ENCODE assay signal across 8 mouse cellular contexts in genomic region chrX:49306659-49307058, GRCm38 (mm10). TPM values are rescaled to one million over a fixed set of nuclear protein-coding genes. Genes with fewer than 3 reads are reported as not detected.
DNase-seq lines count a peak whose midpoint lies in the region; ATAC-seq lines count a peak whose summit lies in the region.

No protein-coding gene starts in this region.

- no peak overlapping the region for H3K4me2 ChIP-seq in heart, embryonic 11.5 days

- no peaks in the 10 kb centered on the region for H3K36me3 ChIP-seq in heart, embryonic 11.5 days (ENCODE audit: control insufficient read depth, insufficient read depth, low read length)
- no peaks in the 10 kb centered on the region for H3K36me3 ChIP-seq in embryonic facial prominence, embryonic 10.5 days (replicated peaks)

- ATAC-seq in heart, embryonic 11.5 days (replicated peaks; ENCODE audit: insufficient number of reproducible peaks, low FRiP score, low TSS enrichment), result no peak
- ATAC-seq in CD4-positive, CD25-positive, alpha-beta regulatory T cell, adult 4 months, result peak; percentile 54

- WGBS in heart, embryonic 11.5 days (ENCODE audit: insufficient replicate concordance), result 13% methylated on average over 5 of the region's 5 CpGs
- WGBS in embryonic facial prominence, embryonic 10.5 days, result 17% methylated on average over 5 of the region's 5 CpGs

- no peaks in the 10 kb centered on the region for H3K9me3 ChIP-seq in heart, embryonic 11.5 days (replicated peaks; ENCODE audit: control insufficient read depth, low read length)
- H3K9me3 ChIP-seq in embryonic facial prominence, embryonic 10.5 days, result no peaks in the 10 kb centered on the region

- H3K27ac ChIP-seq in heart, embryonic 11.5 days (ENCODE audit: low read depth, low read length), result no peak overlapping the region
- no peak overlapping the region for H3K27ac ChIP-seq in embryonic facial prominence, embryonic 10.5 days (replicated peaks)

- DNase-seq in heart, postnatal 4 days, result peak; percentile 4
- peak; percentile 59 for DNase-seq in 3T3-L1 (ENCODE audit: low read depth, low spot score)
- peak; percentile 12 for DNase-seq in embryonic facial prominence, embryonic 10.5 days (ENCODE audit: low spot score)
- DNase-seq in thymus, postnatal 0 days (ENCODE audit: low spot score), result peak; percentile 41
- no peak for DNase-seq in urinary bladder, postnatal 36 days (ENCODE audit: low spot score in 2 of 2)
- no peak for DNase-seq in layer of hippocampus, adult 9-11 months

- no peaks in the 10 kb centered on the region for H3K4me1 ChIP-seq in heart, embryonic 11.5 days (ENCODE audit: control insufficient read depth, insufficient read depth, low read length)
- H3K4me1 ChIP-seq in embryonic facial prominence, embryonic 10.5 days, result no peaks in the 10 kb centered on the region

- no peak overlapping the region for H3K9ac ChIP-seq in heart, embryonic 11.5 days (ENCODE audit: low read depth, low read length)

- no peak overlapping the region for H3K4me3 ChIP-seq in heart, embryonic 11.5 days (ENCODE audit: low read depth, low read length)
- H3K4me3 ChIP-seq in embryonic facial prominence, embryonic 10.5 days, result no peak overlapping the region

- H3K27me3 ChIP-seq in heart, embryonic 11.5 days (ENCODE audit: control insufficient read depth, insufficient read depth, low read length), result no peaks in the 10 kb centered on the region
- H3K27me3 ChIP-seq in embryonic facial prominence, embryonic 10.5 days (replicated peaks; ENCODE audit: low read depth, poor library complexity, severe bottlenecking), result no peaks in the 10 kb centered on the region

RNA-seq across cellular contexts. Expression of gene Enox2, which starts 18.6 kb away (rescaled TPM):
- 10 to 100 TPM in 1 of 2 experiments, 1 to 10 TPM in 1; 9.4 to 10.1 TPM for total RNA-seq in heart, postnatal 4 days (2021)
- polyA plus RNA-seq in heart, embryonic 11.5 days (2014; fragmentation: Nextera tagmentation; extraction: Ambion mirVana), result 6.6 and 7.4 TPM in 2 replicates
- polyA plus RNA-seq in CD4-positive, CD25-positive, alpha-beta regulatory T cell, adult 4 months (2017; shearing (Covaris generic)), result 10 to 100 TPM; 10.3 to 14.2 TPM
- polyA plus RNA-seq in embryonic facial prominence, embryonic 10.5 days (2016; fragmentation: Nextera tagmentation; extraction: Ambion mirVana), result 6.3 and 7.1 TPM in 2 replicates
- polyA plus RNA-seq in thymus, postnatal 0 days (2015; fragmentation: Nextera tagmentation; extraction: Ambion mirVana), result 10.4 and 12.7 TPM in 2 replicates

Comparison
In these comparisons a context has a peak if more than half of its experiments do, and no peak if none do; other contexts are left out.
1. DNase-seq: peak in heart, postnatal 4 days (single experiment), 3T3-L1 (single experiment), embryonic facial prominence, embryonic 10.5 days (single experiment) and thymus, postnatal 0 days (single experiment); none in urinary bladder, postnatal 36 days (0 of 2) and layer of hippocampus, adult 9-11 months (single experiment).